Mouse (Mus musculus) neural tube, embryonic 15.5 days (tissue): ENCODE results near the gene Nup88. TPM values are rescaled to one million over a fixed set of nuclear protein-coding genes. Genes with fewer than 3 reads are reported as not detected.

ENCODE experiments used
- ATAC-seq: fragments of 200-750 bp; cut with Nextera tagmentation; 2 replicates; pipeline ENCODE4 v1.8.0; 2017; ENCODE audit warnings: mild to moderate bottlenecking, moderate TSS enrichment, moderate library complexity; ENCODE audit not compliant: low FRiP score
- H3K27ac ChIP-seq: fragments of 300-500 bp; sonication (generic); replicated peaks from 2 replicates; pipeline ENCODE4 v1.5.1; 2015; ENCODE audit warnings: mild to moderate bottlenecking, inconsistent platforms
- H3K27me3 ChIP-seq: fragments of 300-500 bp; sonication (generic); replicated peaks from 2 replicates; pipeline ENCODE4 v1.6.1; 2015; ENCODE audit warnings: inconsistent platforms
- H3K36me3 ChIP-seq: fragments of 300-500 bp; sonication (generic); 2 replicates; pipeline ENCODE4 v1.6.1; 2015; ENCODE audit warnings: inconsistent platforms
- H3K4me1 ChIP-seq: fragments of 300-500 bp; sonication (generic); 2 replicates; pipeline ENCODE4 v1.6.1; 2015; ENCODE audit warnings: inconsistent platforms
- H3K4me2 ChIP-seq: fragments of 300-500 bp; sonication (generic); 2 replicates; pipeline ENCODE4 v1.6.1; 2015; ENCODE audit warnings: inconsistent platforms, mild to moderate bottlenecking, moderate library complexity
- H3K4me3 ChIP-seq: fragments of 300-500 bp; sonication (generic); replicated peaks from 2 replicates; pipeline ENCODE4 v1.5.1; 2015; ENCODE audit warnings: mild to moderate bottlenecking, inconsistent platforms
- H3K9ac ChIP-seq: fragments of 300-500 bp; sonication (generic); replicated peaks from 2 replicates; pipeline ENCODE4 v1.6.1; 2015; ENCODE audit warnings: mild to moderate bottlenecking, inconsistent platforms
- H3K9me3 ChIP-seq: fragments of 300-500 bp; sonication (generic); replicated peaks from 2 replicates; pipeline ENCODE4 v1.6.1; 2016; ENCODE audit warnings: inconsistent platforms
- WGBS: fragments of 180-500 bp; shearing (Covaris S2); methylation state at CpG from one replicate; pipeline ENCODE4 v1.1.7; 2015; ENCODE audit warnings: mixed read lengths; 5-methylcytosine and 5-hydroxymethylcytosine counted together
- polyA plus RNA-seq: library from polyadenylated mRNA; unstranded; fragments of >200 nt; fragmentation: Nextera tagmentation; extraction: Ambion mirVana; gene quantifications from 2 replicates; pipeline ENCODE4 v1.2.1, GENCODE M21; 2015

Gene Nup88
- polyA plus RNA-seq, 1 experiment from 2014 or later, result 108 TPM

DNA sequence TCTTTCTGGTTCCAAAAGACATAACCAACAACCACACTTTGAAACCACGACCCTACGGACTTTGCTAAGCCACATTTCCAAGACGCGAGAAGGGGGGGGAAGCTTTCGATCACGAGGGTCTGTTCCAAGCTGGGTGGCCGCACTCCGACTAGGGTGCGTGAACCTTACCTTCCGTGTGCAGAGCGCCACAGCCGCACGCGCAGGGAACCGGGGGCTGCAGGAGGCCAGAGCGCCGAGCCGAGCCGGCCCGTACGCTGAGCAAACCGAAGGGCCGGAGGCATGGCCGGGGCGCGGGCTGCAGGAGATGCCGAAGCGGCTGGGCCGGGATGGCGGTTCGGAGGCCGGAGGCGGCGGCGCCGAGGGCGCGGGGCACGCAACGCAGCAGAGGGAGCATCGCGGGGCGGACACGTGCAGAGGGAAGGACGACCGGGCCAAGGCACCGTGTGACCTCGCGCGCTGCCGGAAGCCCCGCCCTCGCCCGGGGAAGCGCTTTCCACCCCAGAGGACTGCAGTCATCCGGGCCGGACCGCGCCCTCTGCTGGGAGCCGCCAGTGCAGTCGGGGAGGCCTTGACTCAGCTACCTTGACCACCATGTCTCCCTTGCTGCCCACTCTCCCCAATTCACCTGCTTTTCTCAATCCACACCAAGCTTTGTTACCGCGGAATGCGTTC, 12.9 kb upstream of the Nup88 start, which contains the start of gene C1qbp:
C1qbp (minus strand) TSS at position 470 of the 672 bp plus-strand sequence.
- no peaks in the 10 kb centered on the region for H3K27me3 ChIP-seq
- peak within 1 kb of the TSS; percentile 99 for H3K4me3 ChIP-seq
- peaks cover 68% of the 10 kb centered on the region for H3K36me3 ChIP-seq
- H3K4me2 ChIP-seq, result peak within 1 kb of the TSS; percentile 69
- peak within 1 kb of the TSS; percentile 74 for H3K27ac ChIP-seq
- peaks cover 17% of the 10 kb centered on the region for H3K4me1 ChIP-seq
- WGBS, result under 1% methylated on average over 53 of the region's 64 CpGs
- peak within 1 kb of the TSS; percentile 93 for H3K9ac ChIP-seq
- no peaks in the 10 kb centered on the region for H3K9me3 ChIP-seq
- peak; percentile 95 for ATAC-seq

DNA sequence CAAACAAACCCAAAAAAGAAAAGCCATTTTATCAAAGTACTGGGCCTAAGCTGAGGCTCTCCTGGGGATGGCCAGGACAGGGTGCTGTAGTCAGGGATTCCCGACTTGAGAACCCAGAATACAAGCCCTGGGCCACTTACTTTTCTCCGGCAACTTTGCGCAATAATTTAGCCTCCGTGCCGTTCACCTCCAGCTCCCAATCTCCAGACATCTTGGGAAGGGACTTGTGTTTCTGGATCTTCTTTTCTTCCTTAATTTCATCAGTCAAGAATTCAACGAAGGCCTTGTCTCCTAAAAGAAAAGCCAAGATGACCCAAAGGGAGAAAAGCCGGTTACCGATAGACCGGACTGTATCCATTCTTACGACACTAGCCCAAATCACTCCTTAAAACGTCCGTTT, 12.3 kb upstream of the Nup88 start:
- peak overlapping the region; percentile 93 for H3K9ac ChIP-seq
- 9% methylated on average over 12 of the region's 12 CpGs for WGBS
- H3K27me3 ChIP-seq, result no peaks in the 10 kb centered on the region
- H3K4me2 ChIP-seq, result peak overlapping the region; percentile 69
- peaks cover 17% of the 10 kb centered on the region for H3K4me1 ChIP-seq
- H3K36me3 ChIP-seq, result peaks cover 68% of the 10 kb centered on the region
- ATAC-seq, result no peak
- H3K4me3 ChIP-seq, result peak overlapping the region; percentile 99
- H3K27ac ChIP-seq, result no peak overlapping the region
- no peaks in the 10 kb centered on the region for H3K9me3 ChIP-seq

DNA sequence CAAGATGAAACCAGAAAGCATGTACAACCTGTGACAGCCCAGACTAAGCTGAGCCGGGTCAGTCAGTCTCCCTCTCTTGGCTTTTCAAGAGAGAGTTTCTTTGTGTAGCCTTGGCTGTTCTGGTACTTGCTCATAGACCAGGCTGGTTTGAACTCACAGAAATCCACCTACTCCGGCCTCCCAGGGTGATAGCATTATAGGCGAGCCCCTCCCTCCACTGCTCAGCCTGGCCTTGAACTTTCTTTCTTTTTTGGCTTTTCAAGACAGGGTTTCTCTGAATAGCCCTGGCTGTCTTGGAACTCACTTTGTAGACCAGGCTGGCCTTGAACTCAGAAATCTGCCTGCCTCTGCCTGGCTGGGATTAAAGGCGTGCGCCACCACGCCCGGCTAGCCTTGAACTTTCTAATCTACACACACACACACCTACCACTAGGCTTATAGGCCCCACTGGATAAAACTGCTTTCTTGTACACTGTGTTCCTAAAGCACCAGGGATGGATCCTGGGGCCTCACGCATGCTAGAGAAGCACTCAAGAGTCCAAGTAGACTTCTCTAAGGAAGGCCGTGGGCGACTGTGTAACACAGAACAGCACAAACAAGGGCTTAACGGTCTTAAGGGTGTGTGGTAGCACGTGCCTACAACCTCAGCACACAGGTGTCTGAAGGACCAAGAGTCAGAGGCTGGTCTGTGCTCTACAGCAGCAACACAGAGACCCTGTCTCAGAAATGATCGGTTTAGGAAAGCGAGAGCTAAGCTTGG, 11.2 kb upstream of the Nup88 start:
- no peak for ATAC-seq
- Histone ChIP-seq H3K4me1 (peaks cover 17% of the 10 kb centered on the region), H3K4me2 (peak overlapping the region; percentile 69; the same call in 1 of the 2 replicates), H3K27me3 (no peaks in the 10 kb centered on the region), H3K4me3 (0 out of 2 replicates have a peak overlapping the region, but pooled peaks have one; percentile 99), H3K9ac (no peak overlapping the region), H3K9me3 (no peaks in the 10 kb centered on the region), H3K36me3 (peaks cover 68% of the 10 kb centered on the region), H3K27ac (no peak overlapping the region)
- 96% methylated on average over 14 of the region's 14 CpGs for WGBS

DNA sequence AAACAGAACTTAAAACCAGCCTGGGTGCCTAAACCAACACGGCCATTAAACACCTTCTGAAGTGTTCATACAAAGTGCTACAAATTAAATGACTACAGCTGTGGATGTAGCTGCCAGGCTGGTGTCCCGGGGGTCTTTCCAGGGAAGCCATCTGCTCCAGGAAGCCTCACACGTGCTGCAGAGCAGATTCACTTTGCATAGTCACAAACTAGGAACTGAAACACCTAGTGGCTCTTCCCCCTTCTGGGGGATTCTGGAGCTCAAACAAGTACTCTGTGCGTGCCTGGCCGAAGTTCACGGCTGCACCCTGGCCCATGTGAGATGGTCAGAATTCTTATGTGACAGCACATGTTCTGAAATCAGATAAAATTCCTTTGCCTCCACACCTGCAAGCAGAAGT, 10.5 kb upstream of the Nup88 start:
- WGBS, result 76% methylated on average over 6 of the region's 6 CpGs
- no peak overlapping the region for H3K27ac ChIP-seq
- no peak overlapping the region for H3K9ac ChIP-seq
- peaks cover 17% of the 10 kb centered on the region for H3K4me1 ChIP-seq
- no peaks in the 10 kb centered on the region for H3K9me3 ChIP-seq
- no peak for ATAC-seq
- no peak overlapping the region for H3K4me2 ChIP-seq
- no peak overlapping the region for H3K4me3 ChIP-seq
- peaks cover 68% of the 10 kb centered on the region for H3K36me3 ChIP-seq
- H3K27me3 ChIP-seq, result no peaks in the 10 kb centered on the region

DNA sequence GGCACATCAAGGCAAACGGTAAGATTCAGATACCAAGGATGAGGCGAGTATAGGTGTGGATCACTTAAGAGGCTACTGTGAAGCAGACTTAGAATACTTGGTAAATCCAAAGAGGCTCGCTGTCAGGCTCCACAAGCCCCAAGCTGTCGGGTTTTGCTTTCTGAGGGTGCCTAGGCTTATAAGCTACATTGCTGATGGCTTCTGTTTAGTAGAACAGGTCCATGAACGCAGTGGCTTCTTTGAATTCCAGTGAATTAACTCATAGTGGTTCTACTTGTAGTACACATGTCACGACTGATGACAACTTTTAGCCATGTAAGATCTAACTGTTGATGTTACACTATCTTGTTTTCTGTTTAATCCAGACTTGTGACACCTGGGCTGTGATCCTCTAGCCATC, 7.5 kb upstream of the Nup88 start:
- whole genome bisulfite sequencing, result 90% methylated on average over 6 of the region's 6 CpGs
- no peak overlapping the region for H3K9ac ChIP-seq
- H3K36me3 ChIP-seq, result peaks cover 81% of the 10 kb centered on the region
- peaks cover 14% of the 10 kb centered on the region for H3K4me1 ChIP-seq
- H3K4me2 ChIP-seq, result no peak overlapping the region
- no peak overlapping the region for H3K27ac ChIP-seq
- H3K4me3 ChIP-seq, result no peak overlapping the region
- no peak for ATAC-seq
- H3K9me3 ChIP-seq, result no peaks in the 10 kb centered on the region
- H3K27me3 ChIP-seq, result no peaks in the 10 kb centered on the region

DNA sequence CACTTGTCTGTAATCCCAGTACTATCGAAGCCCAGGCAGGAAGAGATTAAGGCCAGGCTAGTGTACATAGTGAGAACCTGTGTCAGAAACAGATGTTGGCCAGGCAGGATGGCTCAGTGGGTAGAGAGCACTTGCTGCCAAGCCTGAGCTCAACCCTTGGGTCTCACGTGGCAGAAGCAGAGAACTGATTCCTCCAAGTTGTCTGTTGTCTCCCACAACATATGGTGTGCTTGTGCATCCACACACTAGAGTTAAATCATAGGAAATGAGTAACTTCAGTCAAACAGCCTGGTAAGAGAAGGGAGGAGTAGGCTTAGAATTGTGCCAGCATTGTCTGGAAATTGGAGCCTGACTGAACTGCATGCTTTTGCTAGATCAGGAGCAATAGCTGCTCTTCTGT, 5.4 kb upstream of the Nup88 start:
- Histone ChIP-seq H3K4me2 (no peak overlapping the region), H3K4me1 (peaks cover 9% of the 10 kb centered on the region), H3K36me3 (peaks cover 72% of the 10 kb centered on the region), H3K9ac (no peak overlapping the region), H3K27me3 (no peaks in the 10 kb centered on the region), H3K27ac (no peak overlapping the region), H3K4me3 (no peak overlapping the region), H3K9me3 (no peaks in the 10 kb centered on the region)
- 82% methylated on average over 2 of the region's 2 CpGs for WGBS
- no peak for ATAC-seq

DNA sequence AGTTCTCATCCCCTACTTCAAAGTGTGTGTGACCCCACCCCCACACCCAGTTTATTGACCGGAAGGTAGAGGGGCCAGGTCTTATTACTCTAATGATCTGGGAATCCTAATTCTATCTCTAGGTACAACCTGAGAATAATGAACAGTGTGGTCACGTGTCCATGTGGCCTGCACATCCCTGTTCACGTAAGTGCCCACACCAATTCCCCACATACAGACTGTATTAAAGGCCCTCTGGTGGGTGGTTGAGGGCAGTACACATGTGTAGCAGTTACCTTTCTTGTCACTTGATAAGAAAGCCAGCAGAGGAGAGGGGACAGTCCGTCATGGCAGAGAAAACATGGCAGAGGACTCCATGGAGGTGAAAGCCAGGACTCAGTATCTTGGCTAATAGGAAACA, 4.2 kb upstream of the Nup88 start:
- H3K4me1 ChIP-seq, result peaks cover 9% of the 10 kb centered on the region
- ATAC-seq, result no peak
- no peaks in the 10 kb centered on the region for H3K27me3 ChIP-seq
- peaks cover 61% of the 10 kb centered on the region for H3K36me3 ChIP-seq
- H3K4me2 ChIP-seq, result no peak overlapping the region
- H3K4me3 ChIP-seq, result no peak overlapping the region
- no peak overlapping the region for H3K9ac ChIP-seq
- 74% methylated on average over 4 of the region's 4 CpGs for WGBS
- no peaks in the 10 kb centered on the region for H3K9me3 ChIP-seq
- H3K27ac ChIP-seq, result no peak overlapping the region

DNA sequence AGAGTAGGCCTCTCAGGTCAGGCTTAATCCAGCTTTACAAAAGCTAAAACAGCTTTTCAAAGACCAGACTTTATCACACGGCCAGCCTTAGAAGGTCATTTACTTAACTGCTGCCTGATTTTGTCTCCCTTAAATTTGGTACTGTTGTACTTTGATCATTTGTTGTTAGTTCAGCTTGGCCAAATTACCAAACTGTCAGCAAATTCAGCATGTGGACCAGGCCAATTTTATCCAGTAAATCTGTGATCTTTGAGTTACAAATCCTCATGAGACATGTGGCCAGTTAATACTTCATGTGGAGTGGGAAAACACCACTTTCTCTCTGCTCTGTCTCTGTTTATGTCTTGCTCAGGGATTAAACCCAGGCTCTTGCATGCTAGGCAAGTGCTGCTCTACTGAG, 2.8 kb upstream of the Nup88 start:
- WGBS, result 71% methylated on average over 1 of the region's 1 CpGs
- ATAC-seq, result no peak

DNA sequence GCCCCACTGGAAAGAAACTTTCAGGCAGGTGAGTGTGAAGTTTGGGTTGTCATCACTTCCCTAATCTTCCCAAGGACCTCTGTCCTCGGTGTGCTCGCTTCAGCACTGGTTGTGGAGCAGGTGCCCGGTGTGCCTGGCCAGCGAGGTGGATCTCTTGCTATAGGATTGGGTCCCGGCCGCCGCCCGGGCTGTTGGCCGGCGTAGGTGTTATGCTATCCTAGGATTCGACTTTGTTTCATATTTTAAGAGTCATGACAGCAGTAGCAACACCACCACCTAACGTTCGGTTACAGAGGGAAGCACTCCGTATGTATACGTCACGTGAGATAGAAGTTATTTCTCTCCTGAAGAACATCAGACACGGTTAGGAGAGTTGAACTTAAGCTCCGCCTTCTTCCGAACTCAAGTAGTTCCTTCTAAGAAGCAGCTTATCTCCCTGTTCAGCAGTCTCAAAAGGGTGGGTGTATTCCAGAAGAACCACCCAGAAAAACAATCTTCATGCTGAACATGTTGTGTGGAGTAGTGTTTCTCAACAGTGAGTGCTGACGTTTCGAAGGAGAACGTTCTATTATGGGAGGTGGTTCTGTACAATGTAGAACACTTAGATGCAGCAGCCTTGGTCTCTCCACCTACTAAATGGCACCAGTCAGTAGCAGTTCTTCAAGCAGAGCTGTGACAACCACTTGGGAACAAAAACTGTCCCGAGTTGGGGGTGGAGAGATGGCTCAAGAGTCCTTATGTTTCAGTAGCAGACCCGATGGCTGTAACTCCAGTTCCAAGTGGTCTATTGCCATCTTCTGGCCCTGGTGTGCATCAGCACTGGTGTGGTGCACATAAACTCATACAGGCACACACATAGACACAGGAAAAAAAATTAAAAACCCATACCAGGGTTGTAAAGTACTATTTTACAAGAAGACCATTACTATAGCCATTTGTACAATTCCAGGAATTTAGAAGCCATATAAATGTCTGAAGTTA, 1.1 kb upstream of the Nup88 start:
- Histone ChIP-seq H3K9ac (peak overlapping the region; percentile 68), H3K9me3 (no peaks in the 10 kb centered on the region), H3K27me3 (no peaks in the 10 kb centered on the region), H3K27ac (peak overlapping the region; percentile 94), H3K4me2 (peak overlapping the region; percentile 91), H3K4me3 (peak overlapping the region; percentile 95), H3K4me1 (peaks cover 23% of the 10 kb centered on the region), H3K36me3 (peaks cover 41% of the 10 kb centered on the region)
- WGBS, result 18% methylated on average over 24 of the region's 24 CpGs
- peak; percentile 28 for ATAC-seq

More for the DNA sequence above, 2.8 kb upstream of the Nup88 start:
- Histone ChIP-seq H3K4me3 (no peak overlapping the region), H3K4me1 (peaks cover 20% of the 10 kb centered on the region), H3K4me2 (no peak overlapping the region), H3K27ac (no peak overlapping the region), H3K27me3 (no peaks in the 10 kb centered on the region), H3K9me3 (no peaks in the 10 kb centered on the region), H3K36me3 (peaks cover 48% of the 10 kb centered on the region), H3K9ac (no peak overlapping the region)

DNA sequence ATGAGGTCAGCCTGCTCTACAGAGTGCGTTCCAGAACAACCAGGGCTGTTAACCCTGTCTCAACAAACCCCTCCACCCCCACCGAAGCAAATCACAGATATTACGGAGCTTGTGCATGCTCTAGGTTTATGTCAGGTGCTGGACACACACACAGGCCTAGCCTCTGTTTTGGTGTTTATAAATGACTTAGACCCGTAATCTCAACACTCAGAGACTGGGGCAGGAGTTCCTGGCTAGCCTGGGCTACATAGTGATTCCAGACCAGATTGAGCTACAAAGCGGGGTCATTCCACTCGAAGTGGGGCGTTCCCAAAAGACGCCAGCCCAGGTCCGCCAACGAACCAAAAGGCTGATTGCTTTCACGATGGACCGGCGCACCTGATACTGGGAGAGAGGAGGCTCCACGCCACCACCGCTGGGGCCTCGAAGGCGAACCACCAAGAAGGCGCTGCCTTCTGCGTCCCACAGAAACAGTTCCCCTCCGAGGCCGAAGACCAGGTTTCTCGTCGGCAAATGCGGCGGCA, 440 bp downstream of the Nup88 start:
- Histone ChIP-seq H3K4me1 (peaks cover 23% of the 10 kb centered on the region), H3K36me3 (peaks cover 40% of the 10 kb centered on the region), H3K4me3 (peak overlapping the region; percentile 95), H3K9me3 (no peaks in the 10 kb centered on the region), H3K9ac (peak overlapping the region; percentile 99), H3K4me2 (peak overlapping the region; percentile 78), H3K27ac (peak overlapping the region; percentile 94), H3K27me3 (no peaks in the 10 kb centered on the region)
- under 1% methylated on average over 25 of the region's 25 CpGs for WGBS
- ATAC-seq, result peak; percentile 12; the same call in 1 of the 2 replicates
